Mouse (Mus musculus) intestine, embryonic 16.5 days (tissue): ENCODE data around the gene C2cd3. TPM values are rescaled to one million over a fixed set of nuclear protein-coding genes. Genes with fewer than 3 reads are reported as not detected.

ENCODE experiments used
- ATAC-seq: fragments of 200-750 bp; cut with Nextera tagmentation; 2 replicates; pipeline ENCODE4 v1.8.0; 2017; ENCODE audit warnings: moderate TSS enrichment, moderate library complexity
- H3K27ac ChIP-seq: fragments of 300-500 bp; sonication (generic); 2 replicates; pipeline ENCODE4 v1.5.1; 2014; ENCODE audit warnings: mild to moderate bottlenecking, low read length
- H3K27me3 ChIP-seq: fragments of 300-500 bp; sonication (generic); replicated peaks from 2 replicates; pipeline ENCODE4 v1.6.1; 2014; ENCODE audit warnings: low read length, control low read depth, mixed read lengths; ENCODE audit not compliant: control insufficient read depth, insufficient read depth
- H3K36me3 ChIP-seq: fragments of 300-500 bp; sonication (generic); 2 replicates; pipeline ENCODE4 v1.6.1; 2014; ENCODE audit warnings: low read length, control low read depth; ENCODE audit not compliant: control insufficient read depth, insufficient read depth
- H3K4me1 ChIP-seq: fragments of 300-500 bp; sonication (generic); 2 replicates; pipeline ENCODE4 v1.6.1; 2014; ENCODE audit warnings: low read length, control low read depth, mixed read lengths; ENCODE audit not compliant: control insufficient read depth, insufficient read depth
- H3K4me2 ChIP-seq: fragments of 300-500 bp; sonication (generic); 2 replicates; pipeline ENCODE4 v1.6.1; 2014; ENCODE audit warnings: low read depth, low read length, control low read depth
- H3K4me3 ChIP-seq: fragments of 300-500 bp; sonication (generic); 2 replicates; pipeline ENCODE4 v1.5.1; 2014; ENCODE audit warnings: mild to moderate bottlenecking, low read length
- H3K9ac ChIP-seq: fragments of 300-500 bp; sonication (generic); 2 replicates; pipeline ENCODE4 v1.6.1; 2014; ENCODE audit warnings: low read depth, low read length
- H3K9me3 ChIP-seq: fragments of 300-500 bp; sonication (generic); 2 replicates; pipeline ENCODE4 v1.6.1; 2016; ENCODE audit warnings: low read length, control low read depth; ENCODE audit not compliant: control insufficient read depth
- WGBS: fragments of 180-500 bp; shearing (Covaris S2); extraction: QIAGEN DNeasy Blood & Tissue Kit; methylation state at CpG from one replicate; pipeline ENCODE4 v1.1.7; 2014; 5-methylcytosine and 5-hydroxymethylcytosine counted together
- polyA plus RNA-seq: library from polyadenylated mRNA; unstranded; fragments of >200 nt; fragmentation: Nextera tagmentation; extraction: Ambion mirVana; gene quantifications from 2 replicates; pipeline ENCODE4 v1.2.1, GENCODE M21; 2015

C2cd3 gene
- polyA plus RNA-seq, 1 experiment from 2014 or later = 11.6 TPM

GRCm38 (mm10) chr7:100356768-100357167 lies 15.3 kb upstream of the C2cd3 start:
- no peak for ATAC-seq
- H3K4me1 ChIP-seq = no peaks in the 10 kb centered on the region
- H3K9ac ChIP-seq = no peak overlapping the region
- H3K27ac ChIP-seq = no peak overlapping the region
- no peak overlapping the region for H3K4me3 ChIP-seq
- no peak overlapping the region for H3K4me2 ChIP-seq
- no peaks in the 10 kb centered on the region for H3K27me3 ChIP-seq
- no peaks in the 10 kb centered on the region for H3K9me3 ChIP-seq
- H3K36me3 ChIP-seq = 0 out of 2 replicates have a peak, but pooled peaks cover 2% of the 10 kb centered on the region
- 57% methylated on average over 1 of the region's 1 CpGs for WGBS

- no peak for ATAC-seq
- Histone ChIP-seq H3K4me2 (no peak overlapping the region), H3K9ac (no peak overlapping the region), H3K4me3 (no peak overlapping the region), H3K4me1 (no peaks in the 10 kb centered on the region), H3K27ac (no peak overlapping the region), H3K9me3 (no peaks in the 10 kb centered on the region), H3K27me3 (no peaks in the 10 kb centered on the region), H3K36me3 (0 out of 2 replicates have a peak, but pooled peaks cover 2% of the 10 kb centered on the region)
Observed at GRCm38 (mm10) chr7:100357856-100358255, 14.2 kb upstream of the C2cd3 start.

DNA sequence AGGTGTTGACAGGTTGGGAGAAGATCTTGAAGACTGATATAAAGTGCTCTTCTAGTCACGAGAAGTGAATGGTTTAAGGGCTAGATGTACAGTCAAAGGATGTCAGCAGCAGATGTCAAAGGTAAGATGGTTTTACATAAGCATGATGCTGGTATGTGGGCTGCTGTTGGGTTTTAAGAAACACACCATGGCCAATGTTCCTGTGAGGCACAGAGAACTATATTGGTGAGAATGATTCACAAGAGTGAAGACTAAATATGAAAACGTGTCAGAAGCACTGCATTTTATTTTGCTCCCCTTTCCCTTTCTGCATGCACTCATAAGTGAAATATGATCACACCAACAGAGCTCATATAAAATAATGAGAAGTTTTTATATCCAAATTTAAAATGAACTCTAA lies 8.9 kb upstream of the C2cd3 start:
- H3K27me3 ChIP-seq = no peaks in the 10 kb centered on the region
- no peaks in the 10 kb centered on the region for H3K4me1 ChIP-seq
- no peak overlapping the region for H3K4me3 ChIP-seq
- no peak overlapping the region for H3K4me2 ChIP-seq
- no peaks in the 10 kb centered on the region for H3K9me3 ChIP-seq
- 88% methylated on average over 2 of the region's 2 CpGs for WGBS
- H3K9ac ChIP-seq = no peak overlapping the region
- no peak for ATAC-seq
- H3K27ac ChIP-seq = no peak overlapping the region
- H3K36me3 ChIP-seq = no peaks in the 10 kb centered on the region

DNA sequence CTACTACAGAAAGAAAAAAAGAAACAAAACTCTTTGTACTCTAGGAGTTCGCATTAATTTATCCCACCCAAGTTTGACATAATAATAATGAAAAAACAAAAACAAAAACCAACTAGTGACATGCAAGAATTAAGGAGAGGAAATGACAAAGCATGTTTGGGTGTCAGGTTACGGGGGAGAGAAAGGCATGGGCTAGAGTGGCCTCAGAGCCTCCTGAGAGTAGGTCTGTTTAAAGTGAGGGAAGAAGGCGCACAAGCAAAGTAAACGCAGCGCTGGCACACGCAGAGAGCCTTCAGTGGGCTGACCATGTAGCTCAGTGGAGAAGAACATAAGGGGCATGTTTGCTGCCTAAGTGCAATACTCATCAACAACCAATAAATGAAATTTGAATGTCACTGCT lies 7.1 kb upstream of the C2cd3 start:
- H3K27me3 ChIP-seq = no peaks in the 10 kb centered on the region
- 52% methylated on average over 6 of the region's 6 CpGs for WGBS
- no peak overlapping the region for H3K9ac ChIP-seq
- no peak overlapping the region for H3K4me3 ChIP-seq
- no peaks in the 10 kb centered on the region for H3K36me3 ChIP-seq
- H3K9me3 ChIP-seq = no peaks in the 10 kb centered on the region
- no peak for ATAC-seq
- H3K4me1 ChIP-seq = 0 out of 2 replicates have a peak, but pooled peaks cover 2% of the 10 kb centered on the region
- H3K4me2 ChIP-seq = no peak overlapping the region
- no peak overlapping the region for H3K27ac ChIP-seq

DNA sequence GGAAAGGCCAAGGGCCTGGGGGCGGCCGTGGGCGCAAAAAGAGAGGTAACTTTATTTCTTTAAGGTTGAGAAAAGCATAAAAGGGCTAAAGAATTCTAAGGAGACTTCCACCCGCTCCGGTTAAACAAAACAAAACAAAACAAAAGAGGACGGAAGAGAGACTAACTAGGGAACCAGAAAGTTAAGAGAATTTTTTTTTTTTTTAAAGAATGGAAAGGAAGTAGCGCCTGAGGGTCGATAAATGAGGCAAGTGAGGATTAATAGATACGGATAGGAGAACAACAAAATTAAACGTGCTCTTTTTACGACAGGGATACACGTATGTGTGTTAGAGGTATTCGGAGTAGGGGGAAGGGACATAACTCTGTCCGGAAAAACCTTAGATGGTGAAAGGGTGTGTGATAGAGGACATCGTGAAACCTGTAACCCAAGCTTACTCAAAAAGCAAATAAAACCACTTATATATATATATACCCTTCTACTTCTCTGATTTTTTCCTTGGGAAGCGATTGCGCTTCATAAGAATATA lies 483 bp downstream of the C2cd3 start:
- Histone ChIP-seq H3K4me1 (peaks cover 8% of the 10 kb centered on the region), H3K4me3 (peak overlapping the region; percentile 72), H3K27ac (peak overlapping the region; percentile 77), H3K9me3 (no peaks in the 10 kb centered on the region), H3K36me3 (no peaks in the 10 kb centered on the region), H3K27me3 (no peaks in the 10 kb centered on the region), H3K4me2 (peak overlapping the region; percentile 57), H3K9ac (peak overlapping the region; percentile 67)
- no peak for ATAC-seq
- 6% methylated on average over 17 of the region's 17 CpGs for WGBS

DNA sequence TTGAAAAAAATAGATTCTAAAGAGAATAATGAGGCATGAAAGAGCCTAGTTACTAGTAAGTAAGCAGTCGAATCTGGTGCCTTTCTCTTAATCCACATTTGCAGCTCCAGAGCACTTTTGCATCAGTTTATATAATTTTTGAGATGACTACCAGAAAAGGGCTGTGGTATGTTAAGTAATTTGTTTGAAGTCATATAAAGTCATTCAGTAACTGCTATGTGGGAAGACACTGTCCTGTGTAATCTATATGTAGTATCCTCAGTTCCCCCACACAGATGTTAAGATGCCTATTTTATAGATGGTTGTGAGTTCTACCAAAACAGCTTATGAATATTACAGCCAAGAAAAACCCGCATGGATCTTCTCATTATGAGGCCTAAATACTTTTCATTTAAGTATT lies 6.2 kb downstream of the C2cd3 start:
- Histone ChIP-seq H3K4me2 (no peak overlapping the region), H3K27me3 (no peaks in the 10 kb centered on the region), H3K9ac (no peak overlapping the region), H3K27ac (no peak overlapping the region), H3K4me3 (no peak overlapping the region), H3K36me3 (0 out of 2 replicates have a peak, but pooled peaks cover 6% of the 10 kb centered on the region), H3K4me1 (no peaks in the 10 kb centered on the region), H3K9me3 (no peaks in the 10 kb centered on the region)
- WGBS = 81% methylated on average over 2 of the region's 2 CpGs
- ATAC-seq = no peak

GRCm38 (mm10) chr7:100381161-100381560 lies 9.1 kb downstream of the C2cd3 start:
- no peaks in the 10 kb centered on the region for H3K9me3 ChIP-seq
- no peak overlapping the region for H3K4me3 ChIP-seq
- no peak overlapping the region for H3K27ac ChIP-seq
- no peaks in the 10 kb centered on the region for H3K4me1 ChIP-seq
- ATAC-seq = no peak
- H3K4me2 ChIP-seq = no peak overlapping the region
- 0 out of 2 replicates have a peak, but pooled peaks cover 6% of the 10 kb centered on the region for H3K36me3 ChIP-seq
- H3K27me3 ChIP-seq = no peaks in the 10 kb centered on the region
- no peak overlapping the region for H3K9ac ChIP-seq

GRCm38 (mm10) chr7:100383207-100383606 lies 11.2 kb downstream of the C2cd3 start:
- Histone ChIP-seq H3K4me2 (no peak overlapping the region), H3K9me3 (no peaks in the 10 kb centered on the region), H3K4me1 (no peaks in the 10 kb centered on the region), H3K27ac (no peak overlapping the region), H3K4me3 (no peak overlapping the region), H3K9ac (no peak overlapping the region), H3K27me3 (no peaks in the 10 kb centered on the region), H3K36me3 (0 out of 2 replicates have a peak, but pooled peaks cover 6% of the 10 kb centered on the region)
- WGBS = 90% methylated on average over 2 of the region's 2 CpGs
- ATAC-seq = no peak

DNA sequence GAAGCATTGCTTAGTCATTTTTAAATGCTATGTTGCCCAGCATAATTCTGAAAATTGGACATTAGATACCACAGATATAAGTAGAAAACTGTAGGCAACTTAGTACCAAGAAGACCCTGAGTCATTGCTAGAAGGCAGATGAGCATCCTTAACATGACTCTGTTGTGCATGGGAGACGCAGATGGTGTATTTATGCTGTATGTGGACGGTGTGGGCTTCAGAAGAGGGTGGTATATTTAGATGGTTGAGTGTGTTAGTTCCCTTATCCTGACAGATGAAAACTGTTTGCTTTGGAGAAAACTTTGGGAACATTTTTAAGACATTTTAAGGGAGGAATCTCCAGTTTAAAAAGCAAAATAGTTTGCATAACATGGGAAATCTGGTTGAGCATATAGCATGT lies 16.1 kb downstream of the C2cd3 start:
- ATAC-seq = no peak
- 92% methylated on average over 2 of the region's 2 CpGs for WGBS
- peaks cover 8% of the 10 kb centered on the region for H3K36me3 ChIP-seq

GRCm38 (mm10) chr7:100390166-100390565 lies 18.1 kb downstream of the C2cd3 start:
- Histone ChIP-seq H3K4me3 (no peak overlapping the region), H3K27me3 (no peaks in the 10 kb centered on the region), H3K9ac (no peak overlapping the region), H3K36me3 (peaks cover 8% of the 10 kb centered on the region), H3K9me3 (no peaks in the 10 kb centered on the region), H3K27ac (no peak overlapping the region), H3K4me1 (no peaks in the 10 kb centered on the region), H3K4me2 (no peak overlapping the region)
- 87% methylated on average over 8 of the region's 8 CpGs for WGBS
- ATAC-seq = no peak

More for the DNA sequence above, 16.1 kb downstream of the C2cd3 start:
- H3K27me3 ChIP-seq = no peaks in the 10 kb centered on the region
- no peak overlapping the region for H3K4me2 ChIP-seq
- H3K9ac ChIP-seq = no peak overlapping the region
- H3K4me1 ChIP-seq = no peaks in the 10 kb centered on the region
- H3K4me3 ChIP-seq = no peak overlapping the region
- no peak overlapping the region for H3K27ac ChIP-seq
- H3K9me3 ChIP-seq = no peaks in the 10 kb centered on the region
